Mouse (Mus musculus) embryonic fibroblast, embryonic 13.5 days (primary cell): ENCODE results near the gene Ubxn4. TPM values are rescaled to one million over a fixed set of nuclear protein-coding genes. Genes with fewer than 3 reads are reported as not detected.

Source experiments
- H3K27ac ChIP-seq: 2 replicates; pipeline ENCODE4 v1.5.1; 2012; ENCODE audit warnings: low read length, control low read depth, inconsistent platforms; ENCODE audit not compliant: insufficient read depth
- H3K4me1 ChIP-seq: 2 replicates; pipeline ENCODE4 v1.6.1; 2011; ENCODE audit warnings: low read length; ENCODE audit not compliant: control insufficient read depth, insufficient read depth
- H3K4me3 ChIP-seq: 2 replicates; pipeline ENCODE4 v1.5.1; 2011; ENCODE audit warnings: mild to moderate bottlenecking, control low read depth, low read length; ENCODE audit not compliant: insufficient read depth
- CTCF ChIP-seq: IDR thresholded peaks from 2 replicates; pipeline ENCODE4 v1.5.1; 2011; ENCODE audit warnings: mild to moderate bottlenecking, control low read depth, low read length, moderate library complexity, borderline replicate concordance; ENCODE audit not compliant: insufficient read depth
- POLR2A ChIP-seq: IDR thresholded peaks from 2 replicates; pipeline ENCODE4 v1.6.1; 2011; ENCODE audit warnings: low read depth, mild to moderate bottlenecking, control low read depth, low read length, moderate library complexity
- polyA plus RNA-seq: library from polyadenylated mRNA; stranded (reverse); fragments of >200 nt; gene quantifications from 2 replicates; pipeline ENCODE4 v1.2.4, GENCODE M21; 2011; ENCODE audit warnings: low read depth; ENCODE audit not compliant: missing spikeins, insufficient read length

Gene Ubxn4
- polyA plus RNA-seq, 1 experiment = 89.6 TPM

DNA sequence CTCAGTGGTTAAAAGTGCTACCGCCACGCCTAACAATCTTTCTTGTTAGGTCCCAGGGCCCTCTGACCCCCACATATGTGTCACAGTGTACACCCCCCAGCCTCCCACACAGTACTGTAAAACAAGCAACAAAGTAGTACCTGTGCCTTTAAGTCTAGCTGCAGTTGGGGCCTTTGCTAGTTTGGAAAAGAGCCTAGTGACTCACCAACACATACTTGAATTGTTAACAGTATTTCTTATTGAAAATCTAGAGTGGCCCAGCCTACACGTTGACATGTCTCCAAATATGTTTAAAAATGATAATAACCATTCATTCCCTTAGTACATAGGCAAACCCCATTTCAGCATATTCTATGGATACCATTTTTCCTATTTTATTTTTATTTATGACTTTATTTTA lies 27.0 kb downstream of the Ubxn4 start:
- Histone ChIP-seq H3K4me3 (no peak overlapping the region), H3K27ac (peak overlapping the region; percentile 64), H3K4me1 (no peaks in the 10 kb centered on the region)
- TF ChIP-seq POLR2A = no peak
- no peak for TF ChIP-seq CTCF

DNA sequence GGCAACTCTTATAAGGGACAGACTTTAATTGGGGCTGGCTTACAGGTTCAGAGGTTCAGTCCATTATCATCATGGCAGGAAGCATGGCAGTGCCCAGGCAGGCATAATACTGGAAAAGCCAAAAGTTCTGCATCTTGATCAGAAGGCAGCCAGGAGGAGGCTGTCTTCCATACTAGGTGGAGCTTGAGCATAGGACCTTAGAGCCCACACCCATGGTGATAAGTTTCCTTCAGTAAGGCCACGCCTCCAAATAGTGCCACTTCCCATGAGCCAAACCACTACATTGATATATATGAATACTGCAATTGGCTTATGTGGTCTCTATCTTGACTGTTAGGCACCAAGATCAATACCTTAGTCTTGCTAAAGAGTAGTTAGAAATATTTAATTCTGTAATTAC lies 32.1 kb downstream of the Ubxn4 start:
- no peaks in the 10 kb centered on the region for H3K4me1 ChIP-seq
- no peak overlapping the region for H3K27ac ChIP-seq
- no peak overlapping the region for H3K4me3 ChIP-seq
- TF ChIP-seq CTCF = no peak
- TF ChIP-seq POLR2A = no peak

DNA sequence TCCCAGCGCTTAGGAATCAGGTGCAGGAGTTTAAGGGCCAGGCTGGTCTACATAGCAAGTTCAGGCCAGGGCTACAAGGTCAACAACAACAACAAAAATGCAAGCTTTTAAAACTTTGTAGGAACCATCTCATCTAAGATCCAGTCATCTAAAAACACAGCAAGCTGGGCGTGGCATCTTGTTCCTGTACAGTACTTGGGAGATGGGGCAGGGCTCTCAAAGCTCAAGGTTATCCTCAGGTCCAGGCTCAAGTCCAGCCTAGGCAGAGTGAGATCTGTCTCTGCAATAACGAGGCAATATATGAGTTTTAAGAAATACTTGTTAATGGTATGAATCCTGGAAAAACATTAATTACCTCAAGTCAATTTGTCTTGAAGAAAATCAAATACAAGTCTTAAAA lies 34.8 kb downstream of the Ubxn4 start:
- TF ChIP-seq POLR2A = no peak
- TF ChIP-seq CTCF = no peak
- Histone ChIP-seq H3K27ac (no peak overlapping the region), H3K4me3 (no peak overlapping the region), H3K4me1 (no peaks in the 10 kb centered on the region)

DNA sequence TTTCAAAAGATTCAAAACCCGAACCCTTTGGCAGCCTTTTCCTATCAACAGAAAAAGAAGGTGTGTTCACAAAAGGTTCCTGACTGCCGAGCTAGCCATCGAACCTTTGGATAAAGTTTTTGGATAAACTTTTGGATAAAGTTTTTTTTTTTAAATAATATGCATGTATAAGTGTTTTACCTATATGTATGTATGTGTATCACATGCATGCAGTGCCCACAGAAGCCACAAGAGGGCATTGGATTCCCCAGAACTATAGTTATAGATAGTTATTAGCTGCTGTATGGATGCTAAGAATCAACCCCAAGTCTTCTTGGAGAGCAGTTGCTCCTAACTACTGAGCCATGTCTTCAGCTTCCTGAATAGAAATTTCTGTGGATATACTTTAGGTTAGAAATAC lies 38.0 kb downstream of the Ubxn4 start:
- TF ChIP-seq POLR2A = no peak
- TF ChIP-seq CTCF = no peak
- Histone ChIP-seq H3K27ac (no peak overlapping the region), H3K4me1 (no peaks in the 10 kb centered on the region), H3K4me3 (no peak overlapping the region)

DNA sequence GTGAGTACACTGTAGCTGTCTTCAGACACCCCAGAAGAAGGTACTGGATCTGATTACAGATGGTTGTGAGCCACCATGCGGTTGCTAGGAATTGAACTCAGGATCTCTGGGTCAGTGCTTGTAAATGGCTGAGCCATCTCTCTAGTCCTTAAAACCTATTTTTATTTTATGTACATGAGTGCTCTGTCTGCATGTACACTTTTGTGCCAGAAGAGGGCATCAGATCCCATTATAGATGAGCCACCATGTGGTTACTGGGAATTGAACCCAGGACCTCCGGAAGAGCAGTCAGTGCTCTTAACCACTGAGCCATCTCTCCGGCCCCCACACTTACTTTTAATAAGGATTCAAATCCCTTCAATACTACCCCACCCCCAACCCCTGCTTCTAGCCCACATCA lies 39.2 kb downstream of the Ubxn4 start:
- TF ChIP-seq POLR2A (no peak), CTCF (no peak)
- Histone ChIP-seq H3K4me3 (no peak overlapping the region), H3K27ac (no peak overlapping the region), H3K4me1 (no peaks in the 10 kb centered on the region)

DNA sequence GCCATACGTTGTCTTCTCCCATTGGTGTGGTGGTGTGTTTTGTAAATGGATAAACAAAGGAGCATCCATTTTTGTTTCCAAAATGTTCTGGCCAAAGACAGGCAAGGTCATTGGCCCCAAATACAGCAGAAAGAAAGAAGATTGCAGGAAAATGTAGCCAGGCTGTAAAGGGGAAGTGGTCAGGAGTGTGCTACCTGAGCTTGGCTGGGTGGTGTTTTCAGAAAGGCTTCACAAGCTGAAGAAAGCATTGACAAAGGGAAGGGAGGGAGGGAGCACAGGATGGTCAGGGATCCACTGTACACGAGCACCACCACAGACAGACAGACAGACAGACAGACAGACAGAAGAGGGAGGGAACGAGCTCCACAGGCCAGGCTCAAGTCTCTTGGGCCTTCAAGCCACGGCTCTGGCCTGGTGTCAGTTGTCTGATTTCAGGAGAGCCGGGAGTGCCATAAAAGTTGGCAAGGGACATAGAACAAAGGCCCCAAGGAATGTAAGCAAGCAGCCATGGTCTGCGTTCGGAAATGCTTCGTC lies 40.5 kb downstream of the Ubxn4 start:
- no peak overlapping the region for H3K27ac ChIP-seq
- no peak overlapping the region for H3K4me3 ChIP-seq
- TF ChIP-seq CTCF = no peak
- no peak for TF ChIP-seq POLR2A
- H3K4me1 ChIP-seq = no peaks in the 10 kb centered on the region

DNA sequence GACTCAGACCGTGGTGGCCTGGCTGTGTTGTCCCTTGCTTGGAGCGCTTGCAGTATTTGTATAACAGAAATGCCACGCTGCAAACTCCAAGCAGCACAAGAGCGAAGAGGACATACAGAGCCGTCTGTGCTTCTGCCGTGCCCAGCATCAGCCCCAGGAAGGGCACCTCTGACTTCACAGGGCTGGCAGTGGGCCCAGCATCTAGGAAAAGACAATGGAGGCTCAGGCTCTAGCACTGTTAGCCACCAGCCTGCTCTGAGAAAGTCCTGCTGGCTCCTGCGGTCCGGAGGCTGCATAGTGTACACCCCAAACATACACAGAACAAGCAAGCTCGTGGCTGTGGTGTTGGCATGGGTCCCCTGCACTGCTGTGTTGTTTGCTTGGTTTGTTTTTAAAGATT lies 41.4 kb downstream of the Ubxn4 start:
- Histone ChIP-seq H3K27ac (no peak overlapping the region), H3K4me1 (no peaks in the 10 kb centered on the region), H3K4me3 (no peak overlapping the region)
- TF ChIP-seq CTCF = no peak
- TF ChIP-seq POLR2A = no peak

DNA sequence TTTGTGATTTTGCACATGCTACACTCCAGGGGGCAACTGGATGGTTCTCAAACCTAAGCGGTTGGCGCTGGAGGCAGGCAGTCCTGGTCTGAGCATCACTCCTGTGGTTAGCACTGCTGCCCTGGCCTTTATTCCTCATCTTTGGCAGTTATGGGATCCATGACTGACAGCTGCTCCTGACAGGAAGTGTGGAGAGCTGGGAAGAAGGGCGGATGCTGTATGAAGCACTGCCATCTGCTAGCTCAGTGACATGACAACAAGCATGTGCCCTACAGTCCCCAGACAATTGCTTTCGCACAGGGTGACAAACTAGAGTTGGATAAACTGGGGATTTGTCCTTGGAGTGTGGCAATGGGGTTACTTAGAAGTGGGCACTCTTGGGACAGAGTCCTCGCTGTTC lies 46.5 kb downstream of the Ubxn4 start:
- no peak overlapping the region for H3K4me3 ChIP-seq
- TF ChIP-seq POLR2A = no peak
- TF ChIP-seq CTCF = no peak
- no peaks in the 10 kb centered on the region for H3K4me1 ChIP-seq
- H3K27ac ChIP-seq = no peak overlapping the region

DNA sequence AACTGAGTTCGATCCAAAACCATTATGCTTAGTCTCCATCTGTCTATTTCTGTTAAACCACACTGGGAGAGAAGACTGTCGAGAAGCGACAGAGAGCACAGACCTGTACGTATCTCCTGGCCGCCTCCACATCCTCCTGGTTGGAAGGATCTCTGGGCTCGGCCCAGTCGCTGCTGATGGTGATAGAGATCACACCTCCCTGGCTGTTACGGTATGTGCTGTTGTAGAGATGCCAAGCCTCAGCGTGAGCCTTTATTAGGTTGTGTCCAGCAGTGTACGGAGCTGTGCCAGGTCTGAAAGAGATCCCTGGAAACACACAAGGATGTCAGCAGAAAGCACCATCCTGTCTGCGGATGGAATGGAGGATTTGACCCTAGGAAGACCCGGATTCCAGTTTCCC lies 49.8 kb downstream of the Ubxn4 start:
- no peaks in the 10 kb centered on the region for H3K4me1 ChIP-seq
- H3K27ac ChIP-seq = no peak overlapping the region
- TF ChIP-seq POLR2A (no peak), CTCF (no peak)
- H3K4me3 ChIP-seq = no peak overlapping the region

DNA sequence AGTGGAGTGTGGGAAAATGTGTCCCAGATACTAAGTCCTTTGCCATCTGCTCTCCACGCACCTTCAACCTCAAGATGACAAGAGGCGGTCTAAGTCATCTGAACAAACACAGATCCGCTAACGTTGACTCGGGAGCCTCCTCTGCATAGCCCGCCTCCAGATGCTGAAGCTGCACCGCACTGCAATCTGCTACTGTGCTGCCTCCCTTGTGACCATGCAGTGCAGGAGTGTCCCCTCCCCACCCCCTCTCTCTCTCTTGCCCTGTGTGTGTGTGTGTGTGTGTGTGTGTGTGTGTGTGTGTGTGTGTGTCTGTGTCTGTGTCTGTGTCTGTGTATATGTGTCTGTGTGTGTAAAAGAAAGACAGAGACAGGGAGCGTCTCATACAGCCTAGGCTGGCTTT lies 51.5 kb downstream of the Ubxn4 start:
- TF ChIP-seq CTCF = no peak
- H3K27ac ChIP-seq = no peak overlapping the region
- H3K4me1 ChIP-seq = no peaks in the 10 kb centered on the region
- H3K4me3 ChIP-seq = no peak overlapping the region
